Mouse (Mus musculus) embryonic stem cell, embryonic (primary cell): ENCODE measurements around the gene Wdr20rt.
"Not testable (repeated sequence)": the region's sequence is repeated elsewhere in the genome, so short reads cannot be mapped to it uniquely, and the experiment has no call there.

Experiments used
- CTCF ChIA-PET, 4 experiments: fragments of 300-600 bp in 2 of 4; fragments of 350-600 bp in 2 of 4; sonication (Branson Sonifier 250); formaldehyde crosslinking; loops; one replicate each; lab custom pipeline; 2022; ENCODE audit warnings: inconsistent platforms in 2 of 4; lab: Charles Lee
- POLR2A ChIA-PET, 4 experiments: fragments of 300-600 bp in 2 of 4; fragments of 350-600 bp in 2 of 4; sonication (Branson Sonifier 250); formaldehyde crosslinking; loops; one replicate each; lab custom pipeline; 2022; ENCODE audit warnings: antibody characterized with exemption in 4 of 4, inconsistent platforms in 1 of 4; lab: Charles Lee

The Wdr20rt gene

GRCm38 (mm10) chr12:65225467-65225945, at the start of gene Wdr20rt:
Wdr20rt (plus strand) TSS chr12:65225517.
- CTCF ChIA-PET: interaction anchor here in 1 of 4 experiments (1.4 kb wide), 1 partner anchor 53 kb away, joined by 4 read pairs; no protein-coding TSS in a partner anchor
- POLR2A ChIA-PET: interaction anchor here in 3 of 4 experiments (0.8 to 1.3 kb wide), 5 partner anchors 9 to 41 kb away, joined by 3 read pairs; no protein-coding TSS in a partner anchor

GRCm38 (mm10) chr12:65187365-65187764, 38.0 kb upstream of the Wdr20rt start:
- POLR2A ChIA-PET: interaction anchor here in 2 of 4 experiments (1.1 to 1.3 kb wide), 2 partner anchors 10 to 14 kb away, joined by 3 read pairs; no protein-coding TSS in a partner anchor
- CTCF ChIA-PET: interaction anchor here in 3 of 4 experiments (0.6 to 1.4 kb wide), 3 partner anchors 14 to 246 kb away, joined by 3 to 7 read pairs (median 3); no protein-coding TSS in a partner anchor

GRCm38 (mm10) chr12:65189213-65189612, 36.1 kb upstream of the Wdr20rt start:
- CTCF ChIA-PET: interaction anchor here in 1 of 4 experiments (0.5 kb wide), 1 partner anchor 69 kb away, joined by 3 read pairs; no protein-coding TSS in a partner anchor
- POLR2A ChIA-PET: no interaction called here

GRCm38 (mm10) chr12:65194003-65194530, 31.2 kb upstream of the Wdr20rt start:
- ChIA-PET POLR2A (no interaction called here), CTCF (no interaction called here)

- CTCF ChIA-PET: no interaction called here
- POLR2A ChIA-PET: no interaction called here
Observed at GRCm38 (mm10) chr12:65201812-65202211, 23.5 kb upstream of the Wdr20rt start.

GRCm38 (mm10) chr12:65206431-65206830, 18.9 kb upstream of the Wdr20rt start:
- CTCF ChIA-PET: no interaction called here
- POLR2A ChIA-PET: interaction anchor here in 1 of 4 experiments (0.8 to 1.3 kb wide), 2 partner anchors 10 to 34 kb away, joined by 3 read pairs; partner anchors contain the start of gene Mis18bp1

GRCm38 (mm10) chr12:65216404-65216840, 8.9 kb upstream of the Wdr20rt start:
- POLR2A ChIA-PET: interaction anchor here in 2 of 4 experiments (0.7 to 1.7 kb wide), 3 partner anchors 9 to 220 kb away, joined by 3 read pairs; no protein-coding TSS in a partner anchor
- CTCF ChIA-PET: interaction anchor here in 1 of 4 experiments (1.1 kb wide), 1 partner anchor 12 kb away, joined by 3 read pairs; no protein-coding TSS in a partner anchor

- CTCF ChIA-PET: no interaction called here
- POLR2A ChIA-PET: interaction anchor here in 1 of 4 experiments (1.1 kb wide), 1 partner anchor 13 kb away, joined by 3 read pairs; no protein-coding TSS in a partner anchor
Observed at GRCm38 (mm10) chr12:65228628-65229027, 3.3 kb downstream of the Wdr20rt start.

- ChIA-PET CTCF (no interaction called here), POLR2A (interaction anchor here in 1 of 4 experiments (1.1 kb wide), 1 partner anchor 14 kb away, joined by 3 read pairs; no protein-coding TSS in a partner anchor)
Observed at GRCm38 (mm10) chr12:65229041-65229440, 3.7 kb downstream of the Wdr20rt start.

- POLR2A ChIA-PET, CTCF ChIA-PET: not testable (repeated sequence)
Observed at GRCm38 (mm10) chr12:65232801-65233200, 7.5 kb downstream of the Wdr20rt start.

- ChIA-PET CTCF (no interaction called here), POLR2A (interaction anchor here in 1 of 4 experiments (1.1 to 1.5 kb wide), 2 partner anchors 20 to 78 kb away, joined by 3 read pairs; partner anchors contain the start of gene Mis18bp1)
Observed at GRCm38 (mm10) chr12:65250116-65250738, 24.9 kb downstream of the Wdr20rt start.

GRCm38 (mm10) chr12:65256887-65257286, 31.6 kb downstream of the Wdr20rt start:
- ChIA-PET CTCF (no interaction called here), POLR2A (no interaction called here)

- CTCF ChIA-PET: interaction anchor here in 1 of 4 experiments (0.6 kb wide), 1 partner anchor 69 kb away, joined by 3 read pairs; no protein-coding TSS in a partner anchor
- POLR2A ChIA-PET: interaction anchor here in 3 of 4 experiments (0.6 to 2.3 kb wide), 8 partner anchors 9 to 229 kb away, joined by 3 to 16 read pairs (median 4); no protein-coding TSS in a partner anchor
Observed at GRCm38 (mm10) chr12:65258212-65259138, 33.2 kb downstream of the Wdr20rt start.

- CTCF ChIA-PET: no interaction called here
- POLR2A ChIA-PET: interaction anchor here in 3 of 4 experiments (0.6 to 2.3 kb wide), 7 partner anchors 8 to 342 kb away, joined by 3 to 16 read pairs (median 3); no protein-coding TSS in a partner anchor
Observed at GRCm38 (mm10) chr12:65259139-65260111, 34.1 kb downstream of the Wdr20rt start.

- ChIA-PET POLR2A (interaction anchor here in 2 of 4 experiments (0.6 to 2.2 kb wide), 2 partner anchors 10 to 65 kb away, joined by 3 to 16 read pairs; no protein-coding TSS in a partner anchor), CTCF (no interaction called here)
Observed at GRCm38 (mm10) chr12:65268311-65268984, 43.1 kb downstream of the Wdr20rt start.

- POLR2A ChIA-PET: interaction anchor here in 2 of 4 experiments (0.6 to 1.1 kb wide), 3 partner anchors 10 to 97 kb away, joined by 3 to 4 read pairs (median 4); partner anchors contain the start of gene Mis18bp1 (in 1 of the 2)
- CTCF ChIA-PET: interaction anchor here in 1 of 4 experiments (0.7 kb wide), 1 partner anchor 15 kb away, joined by 3 read pairs; no protein-coding TSS in a partner anchor
Observed at GRCm38 (mm10) chr12:65269406-65269805, 44.1 kb downstream of the Wdr20rt start.
